Mouse (Mus musculus) heart, adult 2 months (tissue): ENCODE data around the gene C1qtnf5.

Experiments used
- CTCF ChIP-seq: fragments of 200-600 bp; IDR thresholded peaks from 2 replicates; pipeline ENCODE4 v1.8.1; 2022; ENCODE audit warnings: antibody characterized with exemption, mild to moderate bottlenecking, moderate library complexity
- EP300 ChIP-seq: fragments of 200-500 bp; IDR thresholded peaks from 2 replicates; pipeline ENCODE4 v1.6.1; 2011; ENCODE audit warnings: low read depth, low read length, control low read depth; ENCODE audit not compliant: insufficient read depth
- POLR2A ChIP-seq: fragments of 200-500 bp; IDR thresholded peaks from 2 replicates; pipeline ENCODE4 v1.6.1; 2011; ENCODE audit warnings: mild to moderate bottlenecking, low read depth, low read length, control low read depth; ENCODE audit not compliant: insufficient read depth

DNA sequence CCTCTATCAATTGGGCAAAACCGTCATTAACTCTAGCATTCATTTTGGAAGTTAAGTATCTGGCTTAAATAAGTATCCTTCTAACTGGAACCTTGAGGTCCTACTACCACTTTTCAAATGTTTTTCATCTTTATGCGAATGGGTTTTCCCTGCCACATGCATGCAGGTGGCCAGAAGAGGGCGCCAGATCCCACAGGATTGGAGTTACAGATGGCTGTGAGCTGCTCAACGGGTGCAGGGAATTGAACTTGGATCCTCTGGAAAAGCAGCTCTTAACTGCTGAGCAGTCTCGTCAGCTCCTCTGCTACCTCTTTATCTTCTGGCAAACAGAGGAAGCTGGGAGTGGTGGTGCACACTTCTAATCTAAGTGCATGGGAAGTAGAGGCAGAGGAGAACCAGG lies 12.0 kb downstream of the C1qtnf5 start:
- peak; percentile 75 for TF ChIP-seq CTCF
- TF ChIP-seq POLR2A, result no peak
- TF ChIP-seq EP300, result no peak
